Mouse (Mus musculus): ENCODE measurements around the gene Adh6b. TPM values are rescaled to one million over a fixed set of nuclear protein-coding genes. Genes with fewer than 3 reads are reported as not detected.

Gene Adh6b
- polyA plus RNA-seq, 1 experiment: not detected

DNA sequence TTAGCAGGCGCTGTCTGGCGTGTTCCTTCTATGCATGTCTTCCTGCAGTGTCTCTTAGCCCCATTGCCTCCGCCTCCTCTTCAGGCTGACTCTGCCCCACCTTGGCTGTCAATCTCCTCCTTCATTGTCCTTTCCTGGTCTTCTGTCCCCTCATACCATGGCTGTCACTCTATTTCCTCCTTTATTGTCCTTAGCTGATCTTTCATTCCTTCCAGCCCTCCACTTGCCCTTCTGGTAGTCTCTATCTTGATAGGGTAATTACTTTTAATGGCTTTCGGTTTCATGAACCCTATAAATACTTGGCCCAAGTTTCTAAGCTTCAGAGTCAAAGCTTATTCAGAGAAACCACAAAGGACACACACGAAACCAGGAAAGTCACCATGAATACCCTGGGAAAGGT lies 28.6 kb upstream of the Adh6b start, which contains the start of gene Adh6a:
TSS of gene Adh6a (plus strand) at position 322 of the 400 bp plus-strand sequence.
- Histone ChIP-seq H3K36me3 (ENCODE audit: control insufficient read depth, insufficient read depth) (no peaks in the 10 kb centered on the region), H3K27me3 (ENCODE audit: control insufficient read depth, insufficient read depth, insufficient read length) (no peaks in the 10 kb centered on the region), H3K4me2 (ENCODE audit: low read depth) (no peak within 1 kb of the TSS), H3ac (ENCODE audit: control insufficient read depth, insufficient read length) (no peak within 1 kb of the TSS), H3K4me3 (no peak within 1 kb of the TSS), H3K79me2 (ENCODE audit: control insufficient read depth, insufficient read depth) (no peaks in the 10 kb centered on the region)
- TF ChIP-seq CEBPB (IDR thresholded peaks at IDR 0.05; ENCODE audit: insufficient read depth, poor library complexity, severe bottlenecking) (no peak), POLR2AphosphoS2 (IDR thresholded peaks at IDR 0.05; ENCODE audit: insufficient read length, low read depth) (no peak), TCF3 (IDR thresholded peaks at IDR 0.05; ENCODE audit: insufficient read length, low read depth) (no peak), SRF (IDR thresholded peaks at IDR 0.05; ENCODE audit: control insufficient read depth, insufficient read length, low read depth) (no peak), REST (IDR thresholded peaks at IDR 0.05; ENCODE audit: insufficient read depth, insufficient read length) (no peak), E2F4 (IDR thresholded peaks at IDR 0.05; ENCODE audit: insufficient read depth) (no peak), TCF12 (IDR thresholded peaks at IDR 0.05; ENCODE audit: insufficient read depth, poor library complexity, severe bottlenecking) (no peak), MYOD1 (IDR thresholded peaks at IDR 0.05; ENCODE audit: control insufficient read depth in 1 of 3, insufficient read length in 2 of 3, low read depth in 2 of 3) (no peak), POLR2A (IDR thresholded peaks at IDR 0.05; ENCODE audit: insufficient read length, low read depth) (no peak), MAX (IDR thresholded peaks at IDR 0.05; ENCODE audit: low read depth) (no peak), MYOG (IDR thresholded peaks at IDR 0.05; ENCODE audit: control insufficient read depth in 1 of 3, insufficient read depth in 1 of 3, insufficient read length in 2 of 3, low read depth in 2 of 3) (no peak), USF1 (IDR thresholded peaks at IDR 0.05; ENCODE audit: low read depth) (no peak)

DNA sequence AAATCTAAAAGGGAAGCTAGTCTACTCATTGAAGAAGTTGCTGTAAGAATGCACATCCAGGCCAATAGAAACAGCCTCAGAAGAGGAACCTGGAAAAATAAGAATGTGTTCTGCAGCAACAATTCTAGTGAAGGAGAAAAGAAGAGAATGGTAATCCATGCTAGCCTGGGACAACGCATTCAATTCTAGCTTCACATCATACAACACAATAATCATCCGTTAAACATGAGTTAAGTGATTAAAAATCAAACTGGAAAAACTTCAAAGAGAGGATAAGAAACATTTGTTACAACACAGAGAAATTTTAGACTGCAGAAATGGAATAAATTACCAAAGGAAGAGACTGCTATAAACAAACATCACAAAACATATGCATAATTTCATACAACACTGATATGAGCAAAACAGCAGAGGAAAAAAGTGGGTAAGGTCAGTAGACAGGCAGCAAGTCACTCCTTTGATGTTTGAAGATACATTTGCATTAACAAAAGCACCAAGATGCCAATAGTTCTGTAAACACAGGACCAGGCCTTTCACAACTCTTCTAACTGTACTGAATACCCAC lies 24.6 kb upstream of the Adh6b start:
- no peaks in the 10 kb centered on the region for H3K27me3 ChIP-seq (ENCODE audit: control insufficient read depth, insufficient read depth, insufficient read length)
- H3ac ChIP-seq (ENCODE audit: control insufficient read depth, insufficient read length): no peak overlapping the region
- H3K4me2 ChIP-seq (ENCODE audit: low read depth): no peak overlapping the region
- H3K36me3 ChIP-seq (ENCODE audit: control insufficient read depth, insufficient read depth): no peaks in the 10 kb centered on the region
- TF ChIP-seq TCF12 (IDR thresholded peaks at IDR 0.05; ENCODE audit: insufficient read depth, poor library complexity, severe bottlenecking) (no peak), CEBPB (IDR thresholded peaks at IDR 0.05; ENCODE audit: insufficient read depth, poor library complexity, severe bottlenecking) (no peak), TCF3 (IDR thresholded peaks at IDR 0.05; ENCODE audit: insufficient read length, low read depth) (no peak), MYOD1 (IDR thresholded peaks at IDR 0.05; ENCODE audit: control insufficient read depth in 1 of 3, insufficient read length in 2 of 3, low read depth in 2 of 3) (no peak), POLR2A (IDR thresholded peaks at IDR 0.05; ENCODE audit: insufficient read length, low read depth) (no peak), POLR2AphosphoS2 (IDR thresholded peaks at IDR 0.05; ENCODE audit: insufficient read length, low read depth) (no peak), MYOG (IDR thresholded peaks at IDR 0.05; ENCODE audit: control insufficient read depth in 1 of 3, insufficient read depth in 1 of 3, insufficient read length in 2 of 3, low read depth in 2 of 3) (no peak), REST (IDR thresholded peaks at IDR 0.05; ENCODE audit: insufficient read depth, insufficient read length) (no peak), E2F4 (IDR thresholded peaks at IDR 0.05; ENCODE audit: insufficient read depth) (no peak), SRF (IDR thresholded peaks at IDR 0.05; ENCODE audit: control insufficient read depth, insufficient read length, low read depth) (no peak)
- H3K4me3 ChIP-seq: no peak overlapping the region
- H3K79me2 ChIP-seq (ENCODE audit: control insufficient read depth, insufficient read depth): no peaks in the 10 kb centered on the region

DNA sequence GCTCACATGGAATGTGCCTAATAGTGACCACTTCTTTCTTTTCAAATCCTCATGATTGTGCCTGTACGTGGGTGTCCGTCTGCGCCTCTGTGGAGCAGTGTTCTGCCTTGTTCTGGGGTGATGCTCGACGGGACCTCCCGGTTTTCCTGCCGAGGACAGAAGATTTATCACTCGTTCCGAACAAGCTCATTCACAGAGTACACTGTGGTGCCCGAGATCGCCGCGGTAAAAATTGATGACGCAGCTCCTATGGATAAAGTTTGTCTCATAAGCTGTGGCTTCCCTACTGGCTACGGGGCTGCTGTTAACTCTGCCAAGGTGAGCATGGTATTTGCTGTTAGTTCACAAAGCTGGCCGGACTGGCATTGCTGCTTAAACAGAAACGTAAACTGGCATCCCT lies 16.6 kb upstream of the Adh6b start:
- no peak overlapping the region for H3K4me3 ChIP-seq
- no peak overlapping the region for H3K4me2 ChIP-seq (ENCODE audit: low read depth)
- H3K36me3 ChIP-seq (ENCODE audit: control insufficient read depth, insufficient read depth): no peaks in the 10 kb centered on the region
- H3K79me2 ChIP-seq (ENCODE audit: control insufficient read depth, insufficient read depth): no peaks in the 10 kb centered on the region
- no peak overlapping the region for H3ac ChIP-seq (ENCODE audit: control insufficient read depth, insufficient read length)
- TF ChIP-seq MYOG (IDR thresholded peaks at IDR 0.05; ENCODE audit: control insufficient read depth in 1 of 3, insufficient read depth in 1 of 3, insufficient read length in 2 of 3, low read depth in 2 of 3) (no peak), SRF (IDR thresholded peaks at IDR 0.05; ENCODE audit: control insufficient read depth, insufficient read length, low read depth) (no peak), MYOD1 (IDR thresholded peaks at IDR 0.05; ENCODE audit: control insufficient read depth in 1 of 3, insufficient read length in 2 of 3, low read depth in 2 of 3) (no peak), TCF3 (IDR thresholded peaks at IDR 0.05; ENCODE audit: insufficient read length, low read depth) (no peak), POLR2AphosphoS2 (IDR thresholded peaks at IDR 0.05; ENCODE audit: insufficient read length, low read depth) (no peak), CEBPB (IDR thresholded peaks at IDR 0.05; ENCODE audit: insufficient read depth, poor library complexity, severe bottlenecking) (no peak), MAX (IDR thresholded peaks at IDR 0.05; ENCODE audit: low read depth) (no peak), POLR2A (IDR thresholded peaks at IDR 0.05; ENCODE audit: insufficient read length, low read depth) (no peak), USF1 (IDR thresholded peaks at IDR 0.05; ENCODE audit: low read depth) (no peak), E2F4 (IDR thresholded peaks at IDR 0.05; ENCODE audit: insufficient read depth) (no peak), REST (IDR thresholded peaks at IDR 0.05; ENCODE audit: insufficient read depth, insufficient read length) (no peak), TCF12 (IDR thresholded peaks at IDR 0.05; ENCODE audit: insufficient read depth, poor library complexity, severe bottlenecking) (no peak)
- peaks cover 4% of the 10 kb centered on the region for H3K27me3 ChIP-seq (ENCODE audit: control insufficient read depth, insufficient read depth, insufficient read length)

DNA sequence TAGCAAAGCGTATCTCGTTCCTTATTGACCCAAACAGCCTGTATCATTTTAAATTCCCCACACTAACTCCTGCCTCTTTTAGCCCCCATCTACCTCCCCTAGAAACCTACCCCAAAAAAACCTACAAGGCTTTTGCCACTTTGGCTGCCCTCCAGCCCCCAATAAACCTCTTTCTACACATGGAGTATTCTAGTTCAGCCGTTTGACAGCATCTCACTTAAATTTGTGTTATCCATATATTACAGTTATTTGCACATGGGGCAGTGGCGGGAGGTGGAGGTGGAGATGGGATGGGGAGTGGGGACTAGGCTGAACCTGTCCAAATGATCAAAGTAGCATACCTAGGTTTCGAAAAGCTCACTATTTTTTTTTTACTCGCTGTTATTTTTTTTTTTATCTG lies 16.1 kb upstream of the Adh6b start:
- no peak overlapping the region for H3K4me2 ChIP-seq (ENCODE audit: low read depth)
- H3K4me3 ChIP-seq: no peak overlapping the region
- no peaks in the 10 kb centered on the region for H3K36me3 ChIP-seq (ENCODE audit: control insufficient read depth, insufficient read depth)
- H3ac ChIP-seq (ENCODE audit: control insufficient read depth, insufficient read length): no peak overlapping the region
- no peaks in the 10 kb centered on the region for H3K79me2 ChIP-seq (ENCODE audit: control insufficient read depth, insufficient read depth)
- peaks cover 4% of the 10 kb centered on the region for H3K27me3 ChIP-seq (ENCODE audit: control insufficient read depth, insufficient read depth, insufficient read length)
- TF ChIP-seq MAX (IDR thresholded peaks at IDR 0.05; ENCODE audit: low read depth): no peak
- TF ChIP-seq POLR2AphosphoS2 (IDR thresholded peaks at IDR 0.05; ENCODE audit: insufficient read length, low read depth): no peak

DNA sequence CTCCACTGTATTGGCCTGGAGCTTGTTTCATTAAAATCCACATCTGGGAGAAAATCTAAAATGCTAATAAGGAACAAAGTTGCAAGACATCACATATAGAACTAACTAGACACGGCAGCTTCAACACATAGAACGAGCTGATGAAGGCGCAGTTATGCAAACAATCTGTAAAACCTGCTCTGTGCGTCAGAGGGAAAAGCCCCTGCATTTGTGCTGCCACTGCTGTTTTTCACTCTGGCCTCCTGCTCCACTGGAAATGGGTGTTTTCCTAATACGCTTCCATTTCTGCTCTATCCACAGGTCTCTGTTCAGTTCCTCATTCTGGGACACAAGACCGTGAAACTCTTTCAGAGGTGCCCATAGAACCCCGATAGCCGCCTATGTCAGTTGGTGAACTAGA lies 7.7 kb upstream of the Adh6b start:
- Histone ChIP-seq H3K4me2 (ENCODE audit: low read depth) (no peak overlapping the region), H3K4me3 (no peak overlapping the region), H3ac (ENCODE audit: control insufficient read depth, insufficient read length) (no peak overlapping the region), H3K36me3 (ENCODE audit: control insufficient read depth, insufficient read depth) (no peaks in the 10 kb centered on the region), H3K79me2 (ENCODE audit: control insufficient read depth, insufficient read depth) (no peaks in the 10 kb centered on the region), H3K27me3 (ENCODE audit: control insufficient read depth, insufficient read depth, insufficient read length) (no peaks in the 10 kb centered on the region)
- TF ChIP-seq SRF (IDR thresholded peaks at IDR 0.05; ENCODE audit: control insufficient read depth, insufficient read length, low read depth): no peak
- TF ChIP-seq MYOG (IDR thresholded peaks at IDR 0.05; ENCODE audit: control insufficient read depth in 1 of 3, insufficient read depth in 1 of 3, insufficient read length in 2 of 3, low read depth in 2 of 3): no peak
- TF ChIP-seq USF1 (IDR thresholded peaks at IDR 0.05; ENCODE audit: low read depth): no peak
- TF ChIP-seq CEBPB (IDR thresholded peaks at IDR 0.05; ENCODE audit: insufficient read depth, poor library complexity, severe bottlenecking): no peak
- TF ChIP-seq MAX (IDR thresholded peaks at IDR 0.05; ENCODE audit: low read depth): no peak
